In the genomic region with DNA sequence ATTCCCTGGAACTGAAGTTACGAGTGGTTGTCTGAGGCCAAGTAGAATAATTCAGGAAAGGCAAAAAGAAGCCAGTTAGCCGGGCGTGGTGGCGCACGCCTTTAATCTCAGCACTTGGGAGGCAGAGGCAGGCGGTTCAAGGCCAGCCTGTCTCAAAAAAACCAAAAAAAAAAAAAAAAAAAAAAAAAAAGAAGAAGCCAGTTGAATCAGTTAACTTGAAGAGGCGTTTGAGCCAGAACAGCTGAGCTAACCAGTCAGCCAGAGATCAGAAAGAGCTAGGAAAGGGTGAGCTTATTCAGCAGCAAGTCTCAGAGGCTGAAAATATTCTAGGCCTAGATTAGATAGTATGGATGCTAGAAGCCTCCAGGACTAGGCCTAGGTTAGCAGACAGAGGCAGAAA, we compare ENCODE assay signal across 21 mouse cellular contexts. TPM values are rescaled to one million over a fixed set of nuclear protein-coding genes. Genes with fewer than 3 reads are reported as not detected.
DNase-seq lines count a peak whose midpoint lies in the region; TF ChIP-seq lines count a peak whose summit lies in the region.
"Had no signal": no experiment of that assay in that cellular context is flagged by ENCODE, and none has a peak within 500 bp of the region (broad histone marks: within the 10 kb centered on the region; RNA-seq: fewer than 3 reads in every experiment).

No protein-coding gene starts in this region.

- peak; percentile 34 for DNase-seq in heart, adult 11 months
- DNase-seq in heart, adult 2 months: no peak
- peak; percentile 29 for DNase-seq in R1 (ENCODE audit: low read depth, low spot score)
- DNase-seq in right cerebral cortex, postnatal 14 days: no peak
- no peak for DNase-seq in left cerebral cortex, adult 8-10 months (ENCODE audit: low spot score in 2 of 2)
- DNase-seq: adrenal gland, adult 8-10 months; adrenal gland, postnatal 14 days; adrenal gland, postnatal 36 days; B cell, adult 2 months; cerebellum, adult 11-12 months; cerebellum, adult 2 months; cerebellum, adult 9-10 months; cerebellum, postnatal 10 days; cerebellum, postnatal 25 days had no signal

- intact Hi-C loops in heart, adult 2 months (cut with DNase I): no loop called here

- TF ChIP-seq EP300 in heart, adult 2 months (IDR thresholded peaks at IDR 0.05; ENCODE audit: insufficient read depth, low read depth, low read length): no peak

- no peak for TF ChIP-seq CTCF in heart, adult 2 months (IDR thresholded peaks at IDR 0.05)

- H3K4me1 ChIP-seq in heart, adult 2 months (ENCODE audit: control insufficient read depth, insufficient read depth, low read length): no peaks in the 10 kb centered on the region
- H3K4me1 ChIP-seq: embryonic facial prominence, embryonic 12.5 days had no signal

- H3K27me3 ChIP-seq in heart, adult 2 months (ENCODE audit: control insufficient read depth, insufficient read depth, low read length): no peaks in the 10 kb centered on the region
- H3K27me3 ChIP-seq: embryonic facial prominence, embryonic 12.5 days; forebrain, embryonic 13.5 days; forebrain, embryonic 15.5 days; Patski had no signal

- H3K79me2 ChIP-seq in heart, adult 2 months (replicated peaks; ENCODE audit: control insufficient read depth, insufficient read depth, low read length): no peaks in the 10 kb centered on the region

- H3K36me3 ChIP-seq in heart, adult 2 months (ENCODE audit: control insufficient read depth, insufficient read depth, low read length): no peaks in the 10 kb centered on the region
- H3K36me3 ChIP-seq: embryonic facial prominence, embryonic 10.5 days; embryonic facial prominence, embryonic 12.5 days; forebrain, embryonic 15.5 days had no signal

- no peak overlapping the region for H3K4me3 ChIP-seq in heart, adult 2 months
- H3K4me3 ChIP-seq: embryonic facial prominence, embryonic 10.5 days; embryonic facial prominence, embryonic 12.5 days; forebrain, embryonic 13.5 days; forebrain, embryonic 15.5 days had no signal

- no peak overlapping the region for H3K27ac ChIP-seq in heart, adult 2 months
- H3K27ac ChIP-seq: embryonic facial prominence, embryonic 10.5 days; embryonic facial prominence, embryonic 12.5 days; forebrain, embryonic 13.5 days; forebrain, embryonic 15.5 days had no signal

- TF ChIP-seq POLR2A in heart, adult 2 months (IDR thresholded peaks at IDR 0.05; ENCODE audit: insufficient read depth, low read depth, low read length): no peak

- WGBS in heart, adult 2 months: 84% methylated on average over 7 of the region's 7 CpGs

- no peak overlapping the region for H3K9ac ChIP-seq in heart, adult 2 months (ENCODE audit: low read depth, low read length)
- H3K9ac ChIP-seq: embryonic facial prominence, embryonic 12.5 days; forebrain, embryonic 13.5 days; forebrain, embryonic 15.5 days had no signal

RNA-seq across cellular contexts. Expression of a gene that starts 28.4 kb away (rescaled TPM):
- 1 to 10 TPM; 8.3 to 9.1 TPM for total RNA-seq in heart, adult 2 months (2021)
- 8.2 and 9.4 TPM in 2 replicates for polyA plus RNA-seq in heart, adult 2 months (2012; rRNA removed)
- total RNA-seq in left cerebral cortex, adult 8-10 months (2022): 10 to 100 TPM; 24.7 to 27.7 (median 25.0) TPM

RNA-seq across cellular contexts. Expression of a gene that starts 39.3 kb away (rescaled TPM):
- 1 to 10 TPM; 1.5 to 1.7 TPM for total RNA-seq in heart, adult 2 months (2021)
- 0.82 and 1.4 TPM in 2 replicates for polyA plus RNA-seq in heart, adult 2 months (2012; rRNA removed)
- total RNA-seq in left cerebral cortex, adult 8-10 months (2022): 10 to 100 TPM; 45.4 to 53.5 (median 49.3) TPM
- polyA plus RNA-seq: activated CD4-positive, CD25-positive, alpha-beta regulatory T cell, adult 4 months; CD4-positive, CD25-positive, alpha-beta regulatory T cell, adult 4 months had no signal

RNA-seq across cellular contexts. Expression of a gene that starts 54.6 kb away (rescaled TPM):
- 10 to 100 TPM; 40.3 to 41.0 TPM for total RNA-seq in heart, adult 2 months (2021)
- 29.5 and 35.9 TPM in 2 replicates for polyA plus RNA-seq in heart, adult 2 months (2012; rRNA removed)
- total RNA-seq in left cerebral cortex, adult 8-10 months (2022): 100 to 1,000 TPM; 245 to 257 (median 245) TPM

Comparison
In these comparisons a context has a peak if more than half of its experiments do, and no peak if none do; other contexts are left out.
1. DNase-seq: peak in heart, adult 11 months (single experiment) and R1 (single experiment); none in heart, adult 2 months (0 of 2), right cerebral cortex, postnatal 14 days (single experiment) and left cerebral cortex, adult 8-10 months (0 of 2).
2. RNA of a gene that starts 39.3 kb away (total RNA-seq): 45.4 to 53.5 TPM in left cerebral cortex, adult 8-10 months; 1.5 to 1.7 TPM in heart, adult 2 months; every median in the first group is over 10 times any median in the second.
3. RNA of a gene that starts 54.6 kb away (total RNA-seq): 245 to 257 TPM in left cerebral cortex, adult 8-10 months; 40.3 to 41.0 TPM in heart, adult 2 months; every median in the first group is over 4 times any median in the second.